9 mouse cellular contexts compared by ENCODE assay signal in genomic region chr1:93731880-93732281, GRCm38 (mm10). TPM values are rescaled to one million over a fixed set of nuclear protein-coding genes. Genes with fewer than 3 reads are reported as not detected.
DNase-seq lines count a peak whose midpoint lies in the region; ATAC-seq and TF ChIP-seq lines count a peak whose summit lies in the region.
"Had no signal": no experiment of that assay in that cellular context is flagged by ENCODE, and none has a peak within 500 bp of the region (broad histone marks: within the 10 kb centered on the region; RNA-seq: fewer than 3 reads in every experiment).

No protein-coding gene starts in this region.

- H3K36me3 ChIP-seq in kidney, adult 2 months (ENCODE audit: control insufficient read depth, insufficient read depth, low read length): no peaks in the 10 kb centered on the region
- H3K36me3 ChIP-seq in hindbrain, postnatal 0 days (ENCODE audit: insufficient read depth, low read length): no peaks in the 10 kb centered on the region
- H3K36me3 ChIP-seq in neural tube, embryonic 14.5 days (ENCODE audit: control insufficient read depth, insufficient read depth, low read length): no peaks in the 10 kb centered on the region

- H3K27me3 ChIP-seq in kidney, adult 2 months (replicated peaks; ENCODE audit: control insufficient read depth, insufficient read depth, low read length): no peaks in the 10 kb centered on the region
- no peaks in the 10 kb centered on the region for H3K27me3 ChIP-seq in hindbrain, postnatal 0 days (ENCODE audit: insufficient read depth, low read length)
- H3K27me3 ChIP-seq in neural tube, embryonic 14.5 days (ENCODE audit: control insufficient read depth, insufficient read depth, low read length): no peaks in the 10 kb centered on the region

- H3K4me1 ChIP-seq in kidney, adult 2 months (ENCODE audit: control insufficient read depth, insufficient read depth, low read length): peaks cover 9% of the 10 kb centered on the region; the same call in 1 of the 2 replicates
- H3K4me1 ChIP-seq in hindbrain, postnatal 0 days (ENCODE audit: insufficient read depth, low read length): 0 out of 2 replicates have a peak, but pooled peaks cover 3% of the 10 kb centered on the region
- H3K4me1 ChIP-seq in neural tube, embryonic 14.5 days (ENCODE audit: control insufficient read depth, insufficient read depth, low read length): peaks cover 6% of the 10 kb centered on the region; the same call in 1 of the 2 replicates

- H3K4me3 ChIP-seq in kidney, adult 2 months (ENCODE audit: insufficient read depth, low read depth, low read length): no peak overlapping the region
- no peak overlapping the region for H3K4me3 ChIP-seq in hindbrain, postnatal 0 days (ENCODE audit: low read length)
- no peak overlapping the region for H3K4me3 ChIP-seq in neural tube, embryonic 14.5 days (ENCODE audit: low read depth, low read length)
- H3K4me3 ChIP-seq: erythroblast, embryonic 14.5 days had no signal

- H3K9me3 ChIP-seq in hindbrain, postnatal 0 days (ENCODE audit: low read length): no peaks in the 10 kb centered on the region
- H3K9me3 ChIP-seq in neural tube, embryonic 14.5 days (ENCODE audit: control insufficient read depth, low read length): no peaks in the 10 kb centered on the region

- no peak for TF ChIP-seq POLR2A in kidney, adult 2 months (IDR thresholded peaks at IDR 0.05; ENCODE audit: low read depth, low read length)

- 27% methylated on average over 3 of the region's 3 CpGs for WGBS in kidney, adult 2 months
- WGBS in hindbrain, postnatal 0 days: 8% methylated on average over 3 of the region's 3 CpGs
- 14% methylated on average over 3 of the region's 3 CpGs for WGBS in neural tube, embryonic 14.5 days

- ATAC-seq in hindbrain, postnatal 0 days: peak; percentile 65
- ATAC-seq in neural tube, embryonic 14.5 days (ENCODE audit: low read depth): peak; percentile 68
- ATAC-seq in activated CD4-positive, CD25-positive, alpha-beta regulatory T cell, adult 4 months: no peak

- no peak for TF ChIP-seq CTCF in kidney, adult 2 months (conservative IDR thresholded peaks at IDR 0.05; ENCODE audit: insufficient read depth, insufficient read length, low read depth, low read length)
- TF ChIP-seq CTCF in hindbrain, postnatal 0 days (IDR thresholded peaks at IDR 0.05; ENCODE audit: low read depth): no peak

- no peak overlapping the region for H3K27ac ChIP-seq in kidney, adult 2 months (ENCODE audit: insufficient read depth, low read depth, low read length)
- H3K27ac ChIP-seq in hindbrain, postnatal 0 days: peak overlapping the region; percentile 46; the same call in 1 of the 2 replicates
- peak overlapping the region; percentile 48 for H3K27ac ChIP-seq in neural tube, embryonic 14.5 days (ENCODE audit: low read depth, low read length)

- peak overlapping the region; percentile 16; the same call in 1 of the 2 replicates for H3K4me2 ChIP-seq in hindbrain, postnatal 0 days (ENCODE audit: low read depth, low read length)
- H3K4me2 ChIP-seq in neural tube, embryonic 14.5 days (ENCODE audit: low read depth, low read length): peak overlapping the region; percentile 24; the same call in 1 of the 2 replicates

- peak; percentile 72 for DNase-seq in kidney, adult 2 months
- no peak for DNase-seq in kidney, postnatal 4 days
- peak; percentile 32 for DNase-seq in cerebellum, adult 8-10 months
- peak; percentile 65 for DNase-seq in hindbrain, postnatal 0 days (ENCODE audit: low spot score)
- DNase-seq in right cerebral cortex, postnatal 14 days: no peak
- DNase-seq in T-cell, adult 2 months (ENCODE audit: low spot score): no peak

- no peak overlapping the region for H3K9ac ChIP-seq in hindbrain, postnatal 0 days (replicated peaks; ENCODE audit: low read length)
- H3K9ac ChIP-seq in neural tube, embryonic 14.5 days (replicated peaks; ENCODE audit: low read depth, low read length): no peak overlapping the region; the same call in 1 of the 2 replicates

RNA-seq across cellular contexts. Expression of gene Atg4b, which starts 19.4 kb away (rescaled TPM):
- polyA plus RNA-seq in kidney, adult 2 months (2012; rRNA removed): 43.7 and 46.3 TPM in 2 replicates
- 51.1 and 75.8 TPM in 2 replicates for total RNA-seq in hindbrain, postnatal 0 days (2014; rRNA removed)
- polyA plus RNA-seq in hindbrain, postnatal 0 days (2015; fragmentation: Nextera tagmentation; extraction: Ambion mirVana): 75.0 and 76.3 TPM in 2 replicates
- polyA plus RNA-seq in neural tube, embryonic 14.5 days (2014; fragmentation: Nextera tagmentation; extraction: Ambion mirVana): 85.9 and 90.4 TPM in 2 replicates
- polyA plus RNA-seq in activated CD4-positive, CD25-positive, alpha-beta regulatory T cell, adult 4 months (2017; shearing (Covaris generic)): 10 to 100 TPM; 54.1 to 77.9 TPM

RNA-seq across cellular contexts. Expression of gene Thap4, which starts 22.8 kb away (rescaled TPM):
- polyA plus RNA-seq in kidney, adult 2 months (2012; rRNA removed): 181 and 226 TPM in 2 replicates
- 41.5 and 58.7 TPM in 2 replicates for total RNA-seq in hindbrain, postnatal 0 days (2014; rRNA removed)
- polyA plus RNA-seq in hindbrain, postnatal 0 days (2015; fragmentation: Nextera tagmentation; extraction: Ambion mirVana): 49.9 and 50.2 TPM in 2 replicates
- 41.9 and 43.0 TPM in 2 replicates for polyA plus RNA-seq in neural tube, embryonic 14.5 days (2014; fragmentation: Nextera tagmentation; extraction: Ambion mirVana)
- 10 to 100 TPM; 15.3 to 16.5 TPM for polyA plus RNA-seq in activated CD4-positive, CD25-positive, alpha-beta regulatory T cell, adult 4 months (2017; shearing (Covaris generic))

RNA-seq across cellular contexts. Expression of gene Bok, which starts 46.4 kb away (rescaled TPM):
- polyA plus RNA-seq in kidney, adult 2 months (2012; rRNA removed): 55.9 and 62.3 TPM in 2 replicates
- 133 and 136 TPM in 2 replicates for total RNA-seq in hindbrain, postnatal 0 days (2014; rRNA removed)
- polyA plus RNA-seq in hindbrain, postnatal 0 days (2015; fragmentation: Nextera tagmentation; extraction: Ambion mirVana): 97.6 and 103 TPM in 2 replicates
- 70.2 and 82.7 TPM in 2 replicates for polyA plus RNA-seq in neural tube, embryonic 14.5 days (2014; fragmentation: Nextera tagmentation; extraction: Ambion mirVana)
- not detected for polyA plus RNA-seq in activated CD4-positive, CD25-positive, alpha-beta regulatory T cell, adult 4 months (2017; shearing (Covaris generic))
- polyA plus RNA-seq: erythroblast, embryonic 14.5 days had no signal

Comparison
In these comparisons a context has a peak if more than half of its experiments do, and no peak if none do; other contexts are left out.
1. DNase-seq: peak in kidney, adult 2 months (single experiment), cerebellum, adult 8-10 months (single experiment) and hindbrain, postnatal 0 days (single experiment); none in kidney, postnatal 4 days (0 of 2), right cerebral cortex, postnatal 14 days (single experiment) and T-cell, adult 2 months (single experiment).
2. RNA of gene Bok, which starts 46.4 kb away (polyA plus RNA-seq): 97.6 to 103 TPM in hindbrain, postnatal 0 days, 70.2 to 82.7 TPM in neural tube, embryonic 14.5 days and 55.9 to 62.3 TPM in kidney, adult 2 months; not detected in activated CD4-positive, CD25-positive, alpha-beta regulatory T cell, adult 4 months; every median in the first group is over 10 times any median in the second.